Mouse (Mus musculus) CH12F3 (cell line): ENCODE measurements around the gene Pigl.
"Not testable (repeated sequence)": the region's sequence is repeated elsewhere in the genome, so short reads cannot be mapped to it uniquely, and the experiment has no call there.

Experiments
- in situ Hi-C: fragments of 300-500 bp; cut with MboI; formaldehyde crosslinking; loops from 2 replicates; pipeline ENCODE4 v1.14.3; 2020; ENCODE audit warnings: low sequenced_read_pairs

Pigl gene

DNA sequence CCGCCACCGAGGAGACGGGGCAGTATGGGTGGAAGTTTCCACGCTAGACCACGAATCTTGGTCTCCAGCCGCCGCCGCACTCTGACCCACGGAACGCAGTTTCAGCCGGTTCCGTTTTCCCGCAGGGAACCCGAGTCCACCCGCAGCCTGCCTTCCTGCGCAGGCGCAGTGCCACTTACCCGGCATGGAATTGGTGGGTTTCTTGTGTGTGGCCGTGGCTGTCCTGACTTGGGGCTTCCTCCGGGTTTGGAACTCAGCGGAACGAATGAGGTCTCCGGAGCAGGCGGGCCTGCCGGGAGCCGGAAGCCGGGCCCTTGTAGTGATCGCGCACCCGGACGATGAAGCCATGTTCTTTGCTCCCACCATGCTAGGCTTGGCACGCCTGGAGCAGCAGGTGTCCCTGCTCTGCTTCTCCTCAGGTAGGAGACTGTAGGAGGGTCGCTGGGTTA, at the start of gene Pigl, which contains the start of gene Ncor1:
Pigl (plus strand) TSS at position 185 of the 449 bp plus-strand sequence.
Ncor1 (minus strand) TSS at position 266 of the 449 bp plus-strand sequence.
- in situ Hi-C loops = no loop called here

DNA sequence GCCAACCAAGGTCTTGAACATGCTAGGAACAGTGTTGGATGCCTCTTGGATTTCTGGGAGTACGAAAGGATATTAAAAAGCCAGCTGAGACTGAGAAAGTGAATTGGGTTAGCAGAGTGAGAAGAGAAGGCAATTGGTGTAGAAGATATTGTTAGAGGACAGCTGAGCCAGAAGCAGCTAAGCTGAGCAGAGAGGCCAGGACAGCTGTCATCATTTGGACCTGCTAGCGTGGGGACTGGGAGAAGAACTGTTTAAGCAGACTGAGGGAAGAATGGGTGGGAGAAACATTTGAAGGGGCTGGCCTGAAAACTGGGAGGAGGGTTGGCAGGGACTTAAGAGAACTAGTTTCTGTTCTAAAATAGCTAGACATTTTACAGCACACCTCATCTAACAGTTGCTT, 49.4 kb upstream of the Pigl start:
- in situ Hi-C loops = no loop called here

GRCm38 (mm10) chr11:62409611-62410010, 48.6 kb upstream of the Pigl start:
- in situ Hi-C loops = no loop called here

GRCm38 (mm10) chr11:62415026-62415425, 43.2 kb upstream of the Pigl start:
- in situ Hi-C loops = no loop called here

DNA sequence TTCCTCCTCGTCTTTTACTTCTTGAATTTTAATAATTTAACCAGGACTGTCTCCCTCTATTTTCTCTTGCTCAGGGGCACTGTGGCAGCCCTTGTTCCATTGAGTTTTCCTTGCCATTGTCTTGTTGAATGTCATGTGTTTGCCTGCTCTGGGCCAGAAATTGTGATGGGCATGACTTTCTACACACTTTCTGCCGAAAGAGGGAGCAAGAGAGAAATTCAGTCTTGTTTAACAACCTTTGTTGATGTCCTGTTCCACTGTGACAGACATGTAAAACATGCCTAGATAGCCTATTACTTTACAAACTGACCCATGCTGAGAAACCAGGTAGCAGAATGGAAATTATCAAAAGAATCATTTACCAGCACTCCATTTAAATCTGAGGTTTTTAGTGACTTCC, 33.7 kb upstream of the Pigl start:
- in situ Hi-C loops = no loop called here

DNA sequence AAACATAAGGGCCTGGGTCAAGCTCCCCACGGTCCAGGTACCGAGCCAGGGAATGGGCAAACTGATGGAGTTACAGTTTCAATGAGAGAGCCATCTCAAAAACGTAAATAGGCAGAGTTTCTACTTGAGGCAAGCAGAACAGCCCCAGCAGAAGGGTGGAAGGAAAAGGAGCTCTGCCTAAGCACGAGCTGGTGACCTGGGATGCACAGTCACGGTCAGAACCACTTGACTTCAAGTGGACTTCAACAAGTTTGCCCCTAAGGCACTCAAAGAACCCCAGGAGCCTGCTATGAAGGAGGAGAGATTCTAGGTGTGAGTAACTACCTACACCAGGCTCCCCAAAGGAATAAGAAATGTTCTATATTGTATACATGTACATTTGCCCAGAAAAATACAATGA, 32.0 kb upstream of the Pigl start:
- in situ Hi-C loops = no loop called here

GRCm38 (mm10) chr11:62427105-62427504, 31.2 kb upstream of the Pigl start:
- in situ Hi-C loops = no loop called here

- in situ Hi-C loops = no loop called here
Measured at GRCm38 (mm10) chr11:62432211-62432610, 26.0 kb upstream of the Pigl start.

DNA sequence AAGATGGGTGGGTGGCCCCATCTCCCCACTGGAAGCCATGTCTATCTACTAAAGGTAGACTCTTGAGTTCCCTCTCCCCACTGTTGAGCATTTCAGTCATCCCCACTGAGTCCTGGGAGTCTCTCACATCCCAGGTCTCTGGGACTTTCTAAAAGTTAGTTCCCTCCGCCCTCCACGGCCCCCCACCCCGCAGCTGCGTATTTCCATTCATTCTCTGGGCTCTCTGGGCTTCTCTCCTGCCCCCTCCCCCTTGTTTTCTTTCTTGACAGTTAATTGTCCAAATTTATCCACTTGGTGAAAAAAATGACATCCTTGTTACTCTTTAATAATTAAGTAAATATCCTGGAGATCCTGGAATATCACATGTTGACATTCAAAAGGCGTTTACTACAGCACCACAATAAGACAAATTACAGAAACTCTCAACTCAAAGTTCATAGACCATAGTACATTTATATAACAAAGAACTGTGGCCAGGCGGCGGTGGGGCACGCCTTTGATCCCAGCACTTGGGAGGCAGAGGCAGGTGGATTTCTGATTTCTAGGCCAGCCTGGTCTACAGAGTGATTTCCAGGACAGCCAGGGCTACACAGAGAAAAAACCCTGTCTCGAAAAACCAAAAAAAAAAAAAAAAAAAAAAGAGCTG, 17.5 kb upstream of the Pigl start:
- in situ Hi-C loops = no loop called here

GRCm38 (mm10) chr11:62445799-62446198, 12.5 kb upstream of the Pigl start:
- in situ Hi-C loops = no loop called here

DNA sequence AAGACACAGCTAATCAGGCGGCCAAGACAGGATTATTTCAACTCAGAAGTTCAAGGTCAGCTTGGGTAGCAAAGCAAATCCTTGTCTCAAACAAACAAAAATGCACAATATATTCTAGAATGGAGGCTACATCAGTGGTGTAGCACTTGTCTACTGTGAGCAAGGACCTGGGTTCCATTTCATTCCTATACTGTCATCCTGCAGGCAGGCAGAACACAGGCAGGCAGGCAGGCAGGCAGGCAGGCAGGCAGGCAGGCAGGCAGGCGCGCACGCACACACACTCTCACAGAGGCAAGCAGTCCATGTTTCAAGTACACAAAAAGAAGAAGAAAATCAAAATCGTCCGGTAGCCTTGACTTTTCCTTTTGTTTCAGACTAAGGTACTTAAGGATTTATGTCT, 9.3 kb upstream of the Pigl start:
- in situ Hi-C loops = no loop called here

DNA sequence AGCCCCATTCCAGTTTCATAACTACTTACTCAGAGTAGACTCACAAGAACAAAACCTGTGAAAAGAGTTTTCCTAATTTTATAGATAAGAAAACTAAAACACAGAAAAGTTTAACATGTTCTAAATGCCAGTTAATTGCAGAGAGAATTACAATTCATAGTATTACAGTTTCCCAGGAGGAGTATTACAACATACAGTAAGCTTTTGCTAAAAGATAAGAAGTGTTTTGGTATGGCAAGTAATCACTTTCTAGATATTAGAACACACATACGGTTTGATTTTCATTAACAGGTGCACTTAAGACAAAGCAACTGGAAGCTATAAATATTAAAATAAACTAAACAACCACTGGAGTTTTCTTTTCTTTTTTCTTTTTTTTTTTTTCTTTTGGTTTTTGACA, 3.1 kb upstream of the Pigl start:
- in situ Hi-C loops = no loop called here

DNA sequence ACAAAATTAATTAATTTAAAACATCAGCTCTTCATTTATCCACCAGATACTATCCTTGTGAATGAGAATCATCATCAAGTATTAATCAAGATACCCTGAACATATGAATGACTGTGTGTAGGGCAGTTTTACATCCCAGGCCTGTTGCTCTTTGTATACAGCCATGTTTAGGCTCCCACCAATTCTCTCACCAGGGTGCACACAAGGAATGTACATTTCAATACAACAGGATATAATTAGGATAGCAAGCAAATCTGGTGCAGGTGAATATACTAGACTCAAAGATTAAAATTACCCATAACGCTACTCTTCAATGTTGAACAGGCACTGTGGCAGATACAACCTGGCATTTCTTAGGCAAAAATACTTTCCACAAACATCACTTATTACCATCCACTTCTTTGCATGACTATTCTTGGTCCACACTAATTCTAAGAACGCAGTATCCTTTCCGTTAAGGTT, 2.2 kb upstream of the Pigl start:
- in situ Hi-C loops = no loop called here

DNA sequence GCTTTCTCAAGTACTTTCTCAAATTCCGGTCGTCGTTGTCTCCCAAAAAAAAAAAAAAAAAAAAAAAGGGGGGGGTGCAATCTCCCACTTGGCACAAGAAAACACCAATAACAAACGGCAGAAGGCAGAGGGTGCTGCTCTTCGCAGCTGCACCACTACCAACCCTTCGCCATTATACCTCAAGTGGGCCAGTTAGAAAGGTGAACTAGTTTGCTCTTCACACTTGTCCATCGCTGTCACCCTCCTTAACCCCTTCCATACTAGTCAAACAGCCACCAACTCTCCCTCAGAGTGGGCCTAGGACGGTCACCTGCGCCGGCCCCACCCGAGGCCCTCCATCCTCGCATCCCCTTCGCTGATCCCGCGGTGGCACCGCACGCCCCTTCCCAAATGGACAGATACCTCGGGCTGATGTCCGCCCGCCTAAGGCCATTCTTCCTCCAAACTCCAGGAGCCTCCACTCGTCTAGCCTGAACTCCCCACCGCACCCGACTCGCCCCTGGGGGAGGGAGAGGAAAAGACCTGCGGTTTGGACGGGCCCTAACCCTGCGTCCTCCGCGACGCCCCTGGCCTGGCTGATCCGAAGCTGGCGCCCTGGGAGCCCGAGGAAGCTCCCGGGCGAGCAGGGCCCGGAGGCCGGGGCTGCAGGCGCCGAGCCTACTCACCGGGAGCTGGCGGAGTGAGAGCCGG, 1.6 kb upstream of the Pigl start:
- in situ Hi-C loops = no loop called here

- in situ Hi-C loops = no loop called here
Measured at GRCm38 (mm10) chr11:62457241-62457890, 894 bp upstream of the Pigl start.

- in situ Hi-C loops = no loop called here
Measured at GRCm38 (mm10) chr11:62457891-62458270, 379 bp upstream of the Pigl start.

DNA sequence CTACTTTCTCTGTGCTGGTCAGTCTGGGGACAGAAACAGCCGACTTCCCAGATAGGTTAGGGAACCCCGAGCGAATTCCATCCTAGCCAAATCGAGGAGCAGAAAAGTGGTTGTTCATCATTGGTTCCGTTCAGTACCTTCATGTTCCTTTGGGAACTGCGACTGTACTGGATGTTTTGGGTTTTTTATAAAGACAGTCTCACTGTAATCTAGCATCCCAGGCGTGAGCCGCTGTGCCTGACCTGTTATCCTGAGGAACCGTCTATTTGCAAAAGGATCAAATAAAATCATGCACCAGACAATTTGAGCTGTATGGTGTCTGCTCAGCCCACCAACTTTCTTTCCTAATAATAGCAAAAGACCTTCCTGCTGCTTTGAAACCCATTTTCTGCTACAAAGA, 520 bp downstream of the Pigl start:
- in situ Hi-C loops = no loop called here

- in situ Hi-C loops = not testable (repeated sequence)
Measured at GRCm38 (mm10) chr11:62462529-62462928, 4.3 kb downstream of the Pigl start.

GRCm38 (mm10) chr11:62463225-62463915, 5.1 kb downstream of the Pigl start:
- in situ Hi-C loops = no loop called here

DNA sequence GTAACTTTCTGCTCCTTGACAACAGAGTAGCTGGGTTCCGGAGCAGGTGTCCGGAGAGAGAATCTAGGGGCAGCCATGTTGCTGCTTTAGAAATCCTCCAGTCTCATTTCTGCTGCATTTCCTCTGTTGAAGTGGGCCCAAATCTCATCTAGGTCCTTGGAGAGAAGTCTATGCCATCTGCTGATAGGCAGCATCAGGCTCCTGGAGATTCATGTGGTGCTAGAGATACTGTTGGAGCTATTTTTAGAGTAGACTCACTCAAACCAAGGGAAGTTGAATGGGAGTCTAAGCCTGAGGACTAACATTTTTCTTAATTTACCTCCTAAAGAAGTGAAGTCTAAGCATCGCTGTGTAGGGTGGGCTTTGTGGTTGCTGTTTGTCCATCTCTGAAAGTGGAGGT, 6.4 kb downstream of the Pigl start:
- in situ Hi-C loops = no loop called here

DNA sequence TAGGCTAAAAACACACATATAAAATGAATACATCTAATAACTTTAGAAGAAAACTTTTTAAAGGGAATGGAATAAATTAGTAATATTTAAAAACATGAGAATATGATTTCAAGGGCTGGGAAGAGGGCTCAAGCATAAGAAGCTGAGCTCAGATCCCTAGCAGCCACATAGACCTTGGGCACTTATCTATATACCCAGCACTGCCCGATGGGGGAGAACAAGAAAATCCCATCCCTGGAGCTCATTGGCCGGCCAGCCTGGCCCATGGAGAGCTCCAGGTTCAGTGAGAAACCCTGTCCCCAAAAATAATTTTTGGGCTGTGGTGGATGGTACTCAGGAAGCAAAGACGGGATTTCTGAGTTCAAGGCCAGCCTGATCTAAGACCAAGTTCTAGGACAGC, 7.6 kb downstream of the Pigl start:
- in situ Hi-C loops = no loop called here
